25 mouse cellular contexts compared by ENCODE assay signal in the genomic region with DNA sequence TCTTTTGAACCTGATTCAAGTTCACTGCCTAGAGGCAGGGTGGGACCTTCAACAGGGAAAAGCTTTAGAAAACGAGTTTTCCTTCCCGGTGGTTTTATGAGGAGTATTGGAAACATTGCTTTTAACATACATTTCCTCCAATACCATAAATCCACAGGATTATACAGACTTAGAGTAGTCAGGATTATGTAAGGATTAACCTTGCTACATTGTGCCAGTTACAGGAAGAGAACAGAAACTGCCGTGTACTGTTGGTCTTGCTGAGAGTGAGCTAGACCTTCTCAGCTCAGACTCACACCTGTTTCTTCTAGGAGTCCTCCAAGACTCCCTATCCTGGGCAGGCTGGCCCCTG.
"Had no signal": no experiment of that assay in that cellular context is flagged by ENCODE, and none has a peak within 500 bp of the region (broad histone marks: within the 10 kb centered on the region; RNA-seq: fewer than 3 reads in every experiment).

No protein-coding gene starts in this region.

- H3K9ac ChIP-seq: heart, embryonic 12.5 days; hindbrain, embryonic 12.5 days; hindbrain, embryonic 14.5 days; intestine, embryonic 15.5 days; kidney, embryonic 15.5 days; limb, embryonic 13.5 days; limb, embryonic 15.5 days had no signal

- DNase-seq: gastrocnemius, adult 2 months; gastrocnemius, postnatal 10 days; gastrocnemius, postnatal 25 days; heart, adult 18-20 months; heart, postnatal 10 days; heart, postnatal 4 days; kidney, adult 2 months; kidney, adult 9 months; kidney, postnatal 14 days; kidney, postnatal 36 days; layer of hippocampus, adult 9-11 months; layer of hippocampus, postnatal 36 days; left cerebral cortex, postnatal 4 days had no signal

- H3K27ac ChIP-seq: gastrocnemius, adult 2 months; heart, embryonic 10.5 days; hindbrain, embryonic 10.5 days; hindbrain, embryonic 12.5 days; hindbrain, embryonic 14.5 days; intestine, embryonic 15.5 days; kidney, embryonic 15.5 days; kidney, postnatal 0 days; limb, embryonic 13.5 days; limb, embryonic 15.5 days had no signal

- H3K27me3 ChIP-seq: heart, embryonic 12.5 days; hindbrain, embryonic 12.5 days; intestine, embryonic 15.5 days; kidney, embryonic 15.5 days; limb, embryonic 13.5 days; limb, embryonic 15.5 days had no signal

- ATAC-seq: inflammation-experienced regulatory T-cells, adult 6 months; intestine, embryonic 15.5 days; intestine, postnatal 0 days had no signal

- H3K4me3 ChIP-seq: gastrocnemius, adult 2 months; heart, embryonic 10.5 days; heart, embryonic 12.5 days; hindbrain, embryonic 10.5 days; hindbrain, embryonic 12.5 days; intestine, embryonic 15.5 days; kidney, embryonic 15.5 days; limb, embryonic 13.5 days; limb, embryonic 15.5 days had no signal

- H3K9me3 ChIP-seq: heart, embryonic 10.5 days; heart, embryonic 12.5 days; hindbrain, embryonic 10.5 days; hindbrain, embryonic 12.5 days; intestine, embryonic 15.5 days; kidney, embryonic 15.5 days; limb, embryonic 13.5 days; limb, embryonic 15.5 days had no signal

- H3K4me2 ChIP-seq: heart, embryonic 12.5 days; hindbrain, embryonic 12.5 days; hindbrain, embryonic 14.5 days; intestine, embryonic 15.5 days; kidney, embryonic 15.5 days; limb, embryonic 13.5 days; limb, embryonic 15.5 days had no signal
